Mouse (Mus musculus): ENCODE measurements around the gene Slc39a8.

The Slc39a8 gene

DNA sequence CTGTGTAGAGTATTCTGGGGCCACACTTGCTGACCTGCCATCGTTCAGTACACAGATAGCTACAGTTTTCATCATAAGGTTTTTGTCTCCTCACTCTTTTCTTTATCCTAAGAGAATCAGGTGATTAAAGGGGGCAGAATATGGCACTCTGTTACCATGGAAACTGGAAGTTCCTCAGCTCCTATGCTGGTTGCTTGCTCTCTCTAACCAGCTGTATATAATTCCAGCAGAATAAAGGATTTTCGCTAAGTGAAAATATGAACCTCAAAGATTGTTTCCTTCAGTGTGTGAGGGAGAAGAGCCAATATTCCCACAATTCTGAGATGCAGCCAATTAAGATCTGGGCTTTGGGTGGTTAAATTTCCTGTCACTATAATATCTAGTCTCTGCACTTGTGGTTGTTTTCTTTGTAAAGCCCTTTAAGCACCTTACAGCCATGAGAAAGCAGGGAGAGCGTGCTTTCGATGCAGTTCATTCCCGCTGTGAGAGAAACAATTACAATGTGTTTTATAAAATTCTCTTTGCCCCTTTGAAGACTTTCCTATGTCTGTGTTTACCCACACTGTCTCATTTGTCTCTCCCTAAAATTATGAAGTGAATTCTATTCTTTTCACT, 93.6 kb downstream of the Slc39a8 start:
- DNase-seq (ENCODE audit: low spot score) = no peak

DNA sequence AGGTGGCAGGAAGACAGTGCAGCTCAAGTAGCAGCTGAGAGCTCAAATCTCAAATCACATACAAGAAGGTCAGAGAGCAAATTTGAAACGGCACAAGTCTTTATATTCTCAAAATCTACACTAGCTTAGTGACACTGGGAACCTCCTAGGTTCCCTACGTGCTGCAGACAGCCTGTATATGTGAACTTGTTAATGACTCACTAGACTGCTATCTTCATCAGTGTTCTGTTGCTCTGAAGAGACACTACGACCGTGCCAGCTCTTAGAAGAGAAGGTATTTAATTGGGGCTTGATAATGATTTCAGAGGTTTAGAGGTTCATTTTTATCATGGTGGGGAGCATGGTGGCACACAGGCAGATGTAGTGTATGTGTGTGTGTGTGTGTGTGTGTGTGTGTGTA, 94.2 kb downstream of the Slc39a8 start:
- no peak for DNase-seq (ENCODE audit: low spot score)

DNA sequence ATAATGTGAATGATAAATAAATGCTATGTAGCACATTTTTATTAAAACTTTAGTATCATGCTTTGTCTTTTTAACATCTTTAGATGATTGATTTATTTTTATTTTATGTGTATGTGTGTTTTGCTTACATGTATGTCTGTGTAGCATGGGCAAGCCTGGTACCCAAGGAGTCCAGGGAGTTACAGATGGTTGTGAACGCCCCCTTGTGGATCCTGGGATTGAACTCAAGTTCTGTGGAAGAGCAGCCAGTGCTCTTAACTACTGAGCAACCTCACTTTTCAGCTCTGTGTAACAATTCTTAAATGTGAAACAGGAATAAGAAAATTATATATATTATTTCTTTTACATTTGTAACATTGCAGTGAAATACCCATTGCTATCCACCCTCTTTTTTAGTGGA, 101.7 kb downstream of the Slc39a8 start:
- no peak for DNase-seq (ENCODE audit: low spot score)

GRCm38 (mm10) chr3:135928184-135928583, 103.1 kb downstream of the Slc39a8 start:
- no peak for DNase-seq (ENCODE audit: low spot score)

DNA sequence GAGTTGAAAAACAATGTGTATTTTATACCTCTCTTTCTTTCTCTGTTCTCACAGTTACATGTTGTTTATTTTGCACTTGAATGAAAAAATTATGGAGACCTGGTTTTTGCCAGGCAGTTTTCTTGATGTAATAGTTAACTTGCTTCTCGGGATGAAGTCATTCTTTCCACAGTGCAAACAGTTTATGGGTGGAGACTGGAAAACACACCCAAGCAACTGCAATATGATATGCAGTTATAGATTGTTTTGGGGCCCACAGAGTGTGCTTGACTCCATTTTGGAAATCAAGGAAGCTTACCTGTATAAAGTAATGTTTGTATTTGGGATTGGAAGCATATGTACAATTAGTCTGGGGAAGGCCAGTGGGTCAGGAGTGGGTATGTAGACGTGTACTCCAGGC, 112.4 kb downstream of the Slc39a8 start:
- DNase-seq (ENCODE audit: low spot score) = no peak
